Mouse (Mus musculus): ENCODE measurements around the gene Pfkfb1.

DNA sequence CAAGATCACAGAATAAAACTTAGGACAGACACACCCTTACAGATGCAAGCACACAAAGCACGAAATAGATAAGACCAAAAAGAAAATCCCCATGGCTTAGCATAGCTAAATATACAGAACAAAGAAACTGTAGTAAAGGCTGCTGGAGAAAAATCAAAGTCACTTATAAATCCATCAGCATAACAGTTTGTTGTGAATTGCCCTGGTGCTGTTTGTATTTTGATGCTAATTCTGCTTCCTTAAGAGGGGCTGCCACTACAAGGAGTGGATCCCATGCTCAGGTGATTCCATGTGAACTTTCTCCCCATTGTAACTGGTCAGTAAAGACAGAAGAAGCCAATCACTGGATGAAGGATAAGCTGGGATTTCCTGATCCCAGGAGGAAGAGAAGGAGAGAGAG is 89.5 kb downstream of the Pfkfb1 start:
- TF ChIP-seq CTCF (IDR thresholded peaks at IDR 0.05; ENCODE audit: borderline replicate concordance, extremely low read depth, insufficient read depth, insufficient read length) (no peak), POLR2A (IDR thresholded peaks at IDR 0.05; ENCODE audit: borderline replicate concordance, extremely low read depth, insufficient read depth, insufficient read length, poor library complexity, severe bottlenecking) (no peak)

All from brain, embryonic 14.5 days (tissue).